Mouse (Mus musculus): ENCODE measurements around the gene Gsdme. TPM values are rescaled to one million over a fixed set of nuclear protein-coding genes. Genes with fewer than 3 reads are reported as not detected.

Gene Gsdme
- polyA plus RNA-seq (2021), result 2.7 TPM

DNA sequence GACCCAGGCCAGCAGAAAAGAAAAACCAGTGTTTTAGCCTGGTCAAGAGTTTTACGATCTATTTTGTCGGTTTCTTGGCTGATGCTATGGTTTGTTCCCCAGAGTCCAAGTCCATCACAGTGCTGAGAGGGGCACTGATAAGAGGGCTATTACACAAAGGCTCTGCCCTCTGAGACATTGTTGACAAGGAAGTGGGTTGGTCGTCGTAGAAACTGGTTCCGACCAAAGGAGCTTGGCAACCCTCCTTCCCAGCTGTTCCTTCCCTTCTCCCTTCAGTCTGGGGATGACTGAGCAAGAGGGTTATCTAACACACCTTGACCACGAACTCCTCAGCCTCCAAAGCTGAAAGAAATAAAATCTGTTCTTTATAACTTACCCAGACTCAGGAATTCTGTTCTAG is at the start of gene Gsdme:
Gene Gsdme, minus strand, starts transcription at position 193 of the 400 bp plus-strand sequence.
- in situ Hi-C loops (cut with MboI; ENCODE audit: low pct_unique_long_range_greater_than_20kb), result no loop called here
- DNase-seq (ENCODE audit: low read depth, low spot score), result no peak
- no peak for ATAC-seq
- CTCF ChIA-PET, result no interaction called here
- H3K27me3 ChIP-seq, result no peaks in the 10 kb centered on the region
- POLR2A ChIA-PET, result no interaction called here
- no peak for TF ChIP-seq CTCF (IDR thresholded peaks at IDR 0.05)

DNA sequence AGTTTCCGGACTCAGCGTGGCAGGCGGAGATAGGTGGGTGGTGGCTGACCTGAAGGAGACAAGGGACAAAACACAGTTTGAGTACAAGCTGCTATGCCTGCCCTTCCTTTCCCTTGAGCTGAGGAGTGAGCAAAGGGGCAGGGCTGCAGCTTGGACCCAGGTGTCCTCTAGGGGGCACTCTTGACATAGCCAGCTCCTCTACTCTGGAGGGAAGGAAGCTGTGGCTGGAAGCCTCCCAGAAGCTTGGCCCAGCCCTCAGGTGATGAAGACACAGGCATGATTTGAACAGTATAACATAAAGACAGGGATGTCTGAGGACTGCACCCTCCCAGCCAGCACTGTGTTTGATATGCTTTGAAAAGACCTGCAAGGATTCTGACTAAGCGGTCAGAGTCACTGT is 49.0 kb upstream of the Gsdme start:
- peak; percentile 31 for ATAC-seq
- in situ Hi-C loops (cut with MboI; ENCODE audit: low pct_unique_long_range_greater_than_20kb), result loop anchor here (5.0 kb wide), 1 partner anchor 225 kb away; no protein-coding TSS in a partner anchor

DNA sequence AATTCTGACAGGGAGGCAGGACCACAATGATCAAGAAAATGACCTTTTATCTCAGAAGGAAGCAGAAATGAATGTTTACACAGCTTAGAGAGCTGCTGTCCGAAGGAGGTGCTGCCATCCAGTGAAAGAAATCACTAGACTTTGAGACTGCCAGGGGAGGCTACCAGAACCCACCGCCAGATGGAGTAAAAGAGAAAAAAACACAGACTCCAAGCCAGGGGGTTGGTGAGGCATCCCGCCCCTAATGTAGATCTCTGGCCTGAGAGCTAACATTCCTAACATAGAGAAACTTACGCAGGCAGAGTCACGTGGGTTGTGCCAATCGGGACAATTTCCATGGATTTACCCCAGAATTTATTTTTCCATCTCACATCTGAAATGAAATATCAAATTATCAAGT is 45.4 kb upstream of the Gsdme start:
- in situ Hi-C loops (cut with MboI; ENCODE audit: low pct_unique_long_range_greater_than_20kb), result no loop called here
- no peaks in the 10 kb centered on the region for H3K27me3 ChIP-seq
- ATAC-seq (no peak), DNase-seq (ENCODE audit: low read depth, low spot score) (no peak)
- TF ChIP-seq CTCF (IDR thresholded peaks at IDR 0.05), result peak; percentile 63
- ChIA-PET POLR2A (no interaction called here), CTCF (interaction anchor here (1.3 to 3.0 kb wide), 2 partner anchors 228 to 229 kb away, joined by 3 to 17 read pairs; no protein-coding TSS in a partner anchor)

More for the DNA sequence above, 49.0 kb upstream of the Gsdme start:
- peak; percentile 19 for DNase-seq (ENCODE audit: low read depth, low spot score)
- ChIA-PET CTCF (interaction anchor here (0.7 to 3.3 kb wide), 13 partner anchors 8 to 224 kb away, joined by 3 to 20 read pairs (median 4); no protein-coding TSS in a partner anchor), POLR2A (interaction anchor here (1.4 kb wide), 1 partner anchor 10 kb away, joined by 3 read pairs; no protein-coding TSS in a partner anchor)
- H3K27me3 ChIP-seq, result no peaks in the 10 kb centered on the region
- peak; percentile 94 for TF ChIP-seq CTCF (IDR thresholded peaks at IDR 0.05)

DNA sequence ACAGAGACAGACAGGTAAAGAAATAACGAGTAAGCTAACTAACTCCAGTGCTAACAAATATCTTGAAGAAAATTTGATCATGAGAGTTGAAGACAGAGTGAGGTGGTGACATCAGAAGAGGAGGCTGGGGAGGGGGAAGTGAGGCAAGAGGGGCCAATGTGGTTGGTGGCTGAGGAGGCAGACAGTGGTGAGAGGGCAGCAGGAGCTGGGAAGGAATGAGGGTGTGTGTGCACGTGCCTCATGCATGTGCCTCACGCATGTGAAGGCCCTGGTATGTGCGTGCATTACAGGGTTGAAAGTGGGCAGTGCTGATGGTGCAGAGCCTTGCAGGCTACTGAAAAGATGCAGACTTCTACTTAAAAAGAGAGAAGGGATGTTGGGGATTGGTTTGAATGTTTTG is 43.0 kb upstream of the Gsdme start:
- POLR2A ChIA-PET, result no interaction called here
- CTCF ChIA-PET, result interaction anchor here (3.0 kb wide), 1 partner anchor 230 kb away, joined by 17 read pairs; no protein-coding TSS in a partner anchor
- no peak for TF ChIP-seq CTCF (IDR thresholded peaks at IDR 0.05)
- no peak for ATAC-seq
- H3K27me3 ChIP-seq, result no peaks in the 10 kb centered on the region
- in situ Hi-C loops (cut with MboI; ENCODE audit: low pct_unique_long_range_greater_than_20kb), result no loop called here
- no peak for DNase-seq (ENCODE audit: low read depth, low spot score)

DNA sequence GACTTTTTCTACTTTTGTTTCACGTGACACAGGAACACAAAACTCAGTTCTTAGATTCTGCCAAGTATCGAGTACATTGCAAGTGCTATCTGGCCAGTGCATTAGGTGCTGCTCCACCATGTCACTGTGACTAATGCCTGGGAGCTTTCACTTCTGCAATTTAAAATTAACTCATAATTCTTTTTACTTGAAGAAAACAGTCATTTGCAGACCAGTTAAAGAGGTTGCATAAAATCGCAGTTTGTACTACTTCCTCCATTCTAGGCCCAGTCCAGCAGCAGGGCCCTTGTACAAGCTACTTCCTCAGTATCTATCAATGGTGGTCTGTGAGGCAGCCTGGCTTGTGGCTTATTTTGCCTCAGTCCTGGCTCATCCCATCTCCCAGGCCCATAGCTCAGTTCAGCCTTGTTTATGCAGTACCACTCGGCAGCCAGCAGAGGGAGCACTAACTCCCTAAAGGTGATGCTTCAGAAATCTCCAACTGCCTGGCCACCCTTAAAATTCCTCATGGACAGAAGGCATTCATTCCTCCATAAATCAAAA is 41.4 kb upstream of the Gsdme start:
- ChIA-PET POLR2A (no interaction called here), CTCF (interaction anchor here (0.6 to 4.0 kb wide), 16 partner anchors 9 to 785 kb away, joined by 3 to 24 read pairs (median 4); no protein-coding TSS in a partner anchor)
- TF ChIP-seq CTCF (IDR thresholded peaks at IDR 0.05), result peak; percentile 97
- peak; percentile 41 for DNase-seq (ENCODE audit: low read depth, low spot score)
- no peaks in the 10 kb centered on the region for H3K27me3 ChIP-seq
- in situ Hi-C loops (cut with MboI; ENCODE audit: low pct_unique_long_range_greater_than_20kb), result no loop called here
- ATAC-seq, result no peak

DNA sequence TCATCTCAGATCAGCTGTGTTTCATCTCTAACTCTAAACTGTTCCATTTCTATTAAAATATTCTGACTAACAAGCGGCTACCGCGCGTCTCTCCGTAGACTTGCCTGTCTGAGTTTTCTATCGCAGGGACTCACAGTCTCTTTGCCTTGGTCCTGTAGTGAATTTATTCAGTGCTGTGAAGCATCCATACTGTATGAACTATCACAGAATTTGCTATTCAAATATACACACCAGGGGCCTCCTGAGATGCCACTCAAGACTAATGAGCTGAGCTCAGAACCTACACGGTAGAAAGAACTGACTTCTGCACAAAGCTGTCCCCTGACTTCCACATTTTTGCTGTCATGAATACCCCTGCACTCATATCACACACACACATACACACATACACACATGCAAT is 37.5 kb upstream of the Gsdme start:
- TF ChIP-seq CTCF (IDR thresholded peaks at IDR 0.05), result no peak
- CTCF ChIA-PET, result interaction anchor here (1.4 kb wide), 1 partner anchor 236 kb away, joined by 6 read pairs; no protein-coding TSS in a partner anchor

DNA sequence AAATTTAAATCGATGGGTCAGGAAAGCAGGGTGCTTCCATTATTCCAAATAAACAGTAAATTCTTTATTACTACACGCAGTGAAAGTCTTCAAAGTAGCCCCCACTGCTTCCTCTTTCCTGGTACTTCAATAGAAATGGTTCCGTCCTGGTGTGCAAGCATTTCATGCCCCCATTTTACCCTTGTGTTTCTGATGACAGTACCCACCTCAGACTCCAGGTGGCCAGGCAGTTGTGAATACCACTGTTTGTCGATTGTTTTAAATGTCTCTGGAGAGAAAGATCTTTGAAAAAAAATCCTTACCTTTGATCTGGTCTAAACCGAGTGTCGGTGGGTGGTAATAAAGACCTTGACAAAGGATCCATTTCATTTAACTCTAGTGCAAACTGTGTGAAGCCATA is 37.0 kb upstream of the Gsdme start:
- H3K27me3 ChIP-seq, result no peaks in the 10 kb centered on the region
- in situ Hi-C loops (cut with MboI; ENCODE audit: low pct_unique_long_range_greater_than_20kb), result no loop called here
- CTCF ChIA-PET, result interaction anchor here (1.0 to 1.4 kb wide), 3 partner anchors 12 to 236 kb away, joined by 3 to 6 read pairs (median 3); no protein-coding TSS in a partner anchor
- POLR2A ChIA-PET, result no interaction called here
- DNase-seq (ENCODE audit: low read depth, low spot score), result no peak
- peak; percentile 18 for TF ChIP-seq CTCF (IDR thresholded peaks at IDR 0.05)
- ATAC-seq, result no peak

More for the DNA sequence above, 37.5 kb upstream of the Gsdme start:
- POLR2A ChIA-PET, result no interaction called here
- no peaks in the 10 kb centered on the region for H3K27me3 ChIP-seq
- ATAC-seq (no peak), DNase-seq (ENCODE audit: low read depth, low spot score) (no peak)
- in situ Hi-C loops (cut with MboI; ENCODE audit: low pct_unique_long_range_greater_than_20kb), result no loop called here

DNA sequence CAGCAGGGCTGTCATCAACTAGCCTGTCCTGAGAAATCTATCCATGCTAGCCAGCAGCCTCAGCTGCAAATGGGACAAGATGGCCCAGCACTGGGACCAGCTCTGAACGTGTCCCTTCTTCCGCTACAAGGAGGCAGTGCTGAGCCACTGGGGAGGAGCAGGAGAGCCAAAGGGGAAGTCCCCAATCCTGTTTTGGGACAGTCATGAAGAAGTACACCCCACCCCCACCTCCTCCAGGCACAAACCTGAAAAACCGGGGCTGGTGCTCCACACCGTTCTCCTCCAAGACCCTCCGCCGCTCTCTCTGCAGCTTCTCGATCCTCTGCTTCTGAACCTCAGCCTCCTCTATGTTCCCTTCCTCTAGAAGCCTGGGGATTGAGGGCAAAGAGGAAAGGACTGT is 35.4 kb upstream of the Gsdme start:
- CTCF ChIA-PET, result interaction anchor here (1.4 kb wide), 1 partner anchor 238 kb away, joined by 3 read pairs; no protein-coding TSS in a partner anchor
- H3K27me3 ChIP-seq, result no peaks in the 10 kb centered on the region
- DNase-seq (ENCODE audit: low read depth, low spot score) (no peak), ATAC-seq (no peak)
- POLR2A ChIA-PET, result no interaction called here
- in situ Hi-C loops (cut with MboI; ENCODE audit: low pct_unique_long_range_greater_than_20kb), result no loop called here
- TF ChIP-seq CTCF (IDR thresholded peaks at IDR 0.05), result no peak

DNA sequence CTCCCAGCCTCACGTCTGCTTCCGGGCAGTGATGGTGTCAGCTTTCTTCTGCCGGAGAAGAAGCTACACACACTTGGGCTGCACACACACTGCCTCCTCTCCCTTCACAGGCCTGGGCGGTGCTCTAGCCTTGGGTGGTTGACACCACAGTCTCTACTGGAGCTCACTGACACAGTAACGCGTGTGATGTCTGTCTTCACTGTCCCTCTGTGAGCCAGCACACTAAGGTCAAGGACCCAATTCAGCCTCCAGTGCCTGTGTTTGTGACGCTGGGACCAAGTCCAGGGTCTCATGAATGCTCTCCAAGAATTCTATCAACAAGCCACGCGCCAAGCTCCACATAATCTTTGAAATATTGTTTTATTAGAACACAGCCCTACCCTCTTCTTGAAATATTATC is 34.0 kb upstream of the Gsdme start:
- POLR2A ChIA-PET, result no interaction called here
- ATAC-seq, result no peak

DNA sequence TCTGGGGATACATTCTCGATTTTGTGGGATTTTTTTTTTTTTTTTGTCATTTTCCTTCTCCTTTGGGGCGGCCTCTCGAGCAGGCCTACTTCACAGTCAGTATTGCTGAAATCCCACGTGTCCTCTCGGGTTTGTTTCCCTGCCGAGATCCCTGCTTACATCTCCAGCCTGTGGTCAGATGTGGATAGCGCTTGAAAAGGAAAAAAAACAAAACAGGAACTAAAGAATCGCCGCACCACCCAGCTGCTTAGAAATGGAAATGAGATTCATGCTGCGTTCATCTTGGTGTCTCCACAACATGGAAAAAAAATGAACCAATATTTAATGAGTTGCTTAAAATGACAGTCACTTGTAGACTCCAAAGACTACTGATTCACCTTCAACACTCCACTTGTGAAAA is 31.5 kb upstream of the Gsdme start:
- no peak for TF ChIP-seq CTCF (IDR thresholded peaks at IDR 0.05)
- DNase-seq (ENCODE audit: low read depth, low spot score), result no peak
- ATAC-seq, result no peak
- CTCF ChIA-PET, result interaction anchor here (0.7 to 3.6 kb wide), 6 partner anchors 9 to 316 kb away, joined by 3 to 28 read pairs (median 5); no protein-coding TSS in a partner anchor
- POLR2A ChIA-PET, result no interaction called here
- in situ Hi-C loops (cut with MboI; ENCODE audit: low pct_unique_long_range_greater_than_20kb), result no loop called here
- H3K27me3 ChIP-seq, result no peaks in the 10 kb centered on the region

More for the DNA sequence above, 34.0 kb upstream of the Gsdme start:
- no peaks in the 10 kb centered on the region for H3K27me3 ChIP-seq
- DNase-seq (ENCODE audit: low read depth, low spot score), result no peak
- CTCF ChIA-PET, result interaction anchor here (2.2 kb wide), 1 partner anchor 239 kb away, joined by 8 read pairs; no protein-coding TSS in a partner anchor
- in situ Hi-C loops (cut with MboI; ENCODE audit: low pct_unique_long_range_greater_than_20kb), result no loop called here
- TF ChIP-seq CTCF (IDR thresholded peaks at IDR 0.05), result no peak

DNA sequence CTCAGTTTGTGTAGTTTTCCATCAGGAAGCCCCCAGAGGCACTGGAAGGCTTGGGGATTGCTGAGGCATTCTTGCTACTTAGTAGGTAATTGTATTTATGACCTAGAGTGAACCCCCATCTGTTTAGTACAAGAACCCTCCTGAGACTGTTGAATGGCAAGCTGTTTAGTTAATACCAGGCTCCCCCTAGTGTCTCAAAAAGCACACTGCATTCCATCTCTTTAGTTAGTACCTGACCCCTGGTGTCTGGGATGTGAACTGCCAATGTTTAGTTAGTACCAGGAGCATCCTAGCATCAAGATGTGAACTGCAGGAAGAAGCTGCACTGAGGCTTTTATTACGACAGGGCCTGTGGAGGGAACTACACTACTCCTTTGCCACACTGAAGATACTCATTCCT is 30.5 kb upstream of the Gsdme start:
- TF ChIP-seq CTCF (IDR thresholded peaks at IDR 0.05), result peak; percentile 97
- ChIA-PET POLR2A (no interaction called here), CTCF (interaction anchor here (0.9 to 3.6 kb wide), 8 partner anchors 9 to 181 kb away, joined by 3 to 28 read pairs (median 4); no protein-coding TSS in a partner anchor)
- ATAC-seq, result peak; percentile 31
- DNase-seq (ENCODE audit: low read depth, low spot score), result peak; percentile 57
- H3K27me3 ChIP-seq, result no peaks in the 10 kb centered on the region
- in situ Hi-C loops (cut with MboI; ENCODE audit: low pct_unique_long_range_greater_than_20kb), result loop anchor here (5.0 kb wide), 4 partner anchors 112 to 777 kb away; partner anchors contain the start of gene Mpp6

All from Patski (cell line).